Mouse (Mus musculus) layer of hippocampus, postnatal 36 days (tissue): ENCODE measurements around the gene 2310009B15Rik. TPM values are rescaled to one million over a fixed set of nuclear protein-coding genes. Genes with fewer than 3 reads are reported as not detected.

Experiments used
- DNase-seq, 2 experiments: peaks; one replicate each; pipeline ENCODE4 v3.0.0; 2022
- total RNA-seq, 2 experiments: library from RNA; stranded (reverse); gene quantifications; 2 replicates each; pipeline ENCODE4 v1.2.3; 2021

Gene 2310009B15Rik
- total RNA-seq, result 10 to 100 TPM; 22.6 to 22.9 TPM

GRCm38 (mm10) chr1:138856101-138856950 lies at the start of gene 2310009B15Rik:
Gene 2310009B15Rik (minus strand): TSS chr1:138856852.
- peak; percentile 85 to 87 for DNase-seq

- no peak for DNase-seq
Measured at GRCm38 (mm10) chr1:138906256-138906655, 49.6 kb upstream of the 2310009B15Rik start.

DNA sequence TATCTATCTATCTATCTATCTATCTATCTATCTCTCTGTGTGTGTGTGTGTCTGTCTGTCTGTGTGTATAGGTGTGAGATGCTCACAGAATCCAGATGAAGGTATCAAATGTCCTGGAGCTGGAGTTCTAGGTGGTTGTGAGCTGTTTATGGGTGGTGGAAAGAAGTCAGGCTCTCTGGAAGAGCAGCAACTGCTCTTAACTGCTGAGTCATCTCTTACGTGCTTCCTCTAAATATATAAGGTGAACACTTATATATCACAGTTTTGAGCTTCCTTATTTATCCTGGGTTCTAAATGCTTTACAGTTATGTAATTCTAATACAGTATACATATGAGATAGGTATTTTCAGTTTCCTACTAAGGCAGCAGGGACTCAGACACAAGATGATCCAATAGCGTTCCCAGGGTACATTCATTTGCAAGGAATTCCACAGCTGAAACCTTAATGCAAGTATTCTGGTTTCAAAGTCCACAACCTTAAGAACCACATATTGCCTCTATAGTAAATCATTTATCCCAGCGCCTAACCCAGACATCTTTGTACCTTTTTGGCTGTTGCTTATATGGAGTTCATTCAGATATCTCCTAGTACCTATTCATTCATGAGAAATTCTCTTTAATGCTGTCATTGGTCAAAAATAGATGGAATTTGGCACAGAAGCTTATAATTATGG lies 48.6 kb upstream of the 2310009B15Rik start:
- DNase-seq, result no peak

GRCm38 (mm10) chr1:138903894-138904293 lies 47.2 kb upstream of the 2310009B15Rik start:
- DNase-seq, result no peak

DNA sequence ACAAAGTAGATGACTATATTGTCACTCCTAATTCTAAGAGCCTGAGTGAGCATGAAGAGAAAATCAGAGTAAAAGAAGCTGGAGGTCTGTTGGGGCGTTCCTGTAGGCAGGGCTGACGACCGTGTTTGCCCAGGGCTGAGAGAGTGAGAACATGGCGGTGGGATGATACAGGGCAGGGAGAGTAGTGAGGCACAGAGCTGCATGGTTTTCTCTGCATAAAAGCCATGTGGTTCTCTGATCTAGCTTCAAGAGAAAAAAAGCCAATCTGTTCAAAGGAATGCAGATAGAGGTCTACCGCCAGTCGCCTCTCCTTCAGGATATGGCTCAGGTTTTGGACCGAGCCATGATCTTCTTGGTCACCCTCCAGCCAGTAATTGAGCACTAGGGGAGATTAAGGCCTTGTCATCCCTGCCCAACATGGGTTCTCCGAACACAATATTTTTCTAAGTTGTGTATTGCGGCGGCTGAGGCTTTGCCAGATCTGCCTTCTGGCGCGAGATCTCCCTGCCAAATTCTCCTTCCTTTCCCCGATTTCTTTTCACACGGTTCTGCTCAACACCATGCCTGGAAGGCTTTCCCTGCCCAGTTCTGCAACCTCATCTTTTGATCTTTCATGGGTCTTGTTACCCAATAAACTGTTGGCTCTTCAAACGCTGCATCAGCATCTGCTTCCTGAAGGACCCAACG lies 44.9 kb upstream of the 2310009B15Rik start:
- DNase-seq, result peak; percentile 76 to 77

DNA sequence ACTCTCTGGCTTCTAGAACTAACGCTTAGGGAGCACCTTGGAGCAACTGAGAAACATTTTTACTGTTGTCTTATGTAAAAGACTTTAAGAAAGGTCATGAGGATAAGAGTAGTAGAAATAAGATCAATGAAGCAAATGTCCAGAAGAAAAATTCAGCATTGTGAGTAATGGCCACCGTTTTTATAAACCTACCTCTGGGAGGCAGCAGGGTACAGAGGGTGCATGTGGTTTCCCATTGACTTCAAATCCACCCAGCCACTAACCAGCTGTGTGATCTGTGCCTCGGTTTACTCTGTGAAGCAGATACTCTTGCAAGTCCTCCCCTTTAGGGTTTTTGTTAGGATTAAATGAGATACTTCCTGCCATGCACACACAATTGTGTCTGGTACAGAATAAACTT lies 39.4 kb upstream of the 2310009B15Rik start:
- DNase-seq, result no peak

GRCm38 (mm10) chr1:138877470-138878254 lies 21.0 kb upstream of the 2310009B15Rik start:
- DNase-seq, result no peak

DNA sequence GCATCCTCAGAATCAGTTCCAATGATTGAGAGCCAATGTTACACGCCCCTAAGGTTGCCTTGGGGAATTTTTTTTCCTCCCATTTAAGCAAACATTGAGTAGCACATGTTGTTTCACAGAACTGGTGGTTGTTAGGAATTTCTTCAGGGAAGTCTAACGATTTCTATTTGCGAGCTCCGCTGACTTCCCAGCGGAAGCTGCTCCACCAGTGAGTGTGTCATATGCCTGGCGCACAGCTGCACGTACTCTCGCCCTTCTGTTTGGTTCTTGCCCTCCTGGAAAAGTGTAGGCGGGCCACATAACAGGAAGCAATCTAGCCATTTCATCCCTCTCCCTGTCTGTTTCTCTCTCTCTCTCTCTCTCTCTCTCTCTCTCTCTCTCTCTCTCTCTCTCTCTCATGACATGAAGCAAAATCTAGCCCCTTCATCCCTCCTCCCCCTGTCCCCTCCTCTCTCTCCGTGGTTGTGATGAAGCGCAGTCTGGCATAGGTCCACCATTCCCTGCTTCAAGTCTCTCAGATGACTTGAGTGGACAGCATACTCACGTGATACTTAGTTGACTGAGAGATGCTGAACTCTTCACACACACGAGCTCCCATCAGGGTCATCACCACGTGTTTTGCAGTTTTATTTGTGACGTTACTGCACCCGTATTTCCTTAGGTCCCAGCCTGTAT lies 19.9 kb upstream of the 2310009B15Rik start:
- DNase-seq, result peak in 1 of 2 experiments; percentile 19

DNA sequence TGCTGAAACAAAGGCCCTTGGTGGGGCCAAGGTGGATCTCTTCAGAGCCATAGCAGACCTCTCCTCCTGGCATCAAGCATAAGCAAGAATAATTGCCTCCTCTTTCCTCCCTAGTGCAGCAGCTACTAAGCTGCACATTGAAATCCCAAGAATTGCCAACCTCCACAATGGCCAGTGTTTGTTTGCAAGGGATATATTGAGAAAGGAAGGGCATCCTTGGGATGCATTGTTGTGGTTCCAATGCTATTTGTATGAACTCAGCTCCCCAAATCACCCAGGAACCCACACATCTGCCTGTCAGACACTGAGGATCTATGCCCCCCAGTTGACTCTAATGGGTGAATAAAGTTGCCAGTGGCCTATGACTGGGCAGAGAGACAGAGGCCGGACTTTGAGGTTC lies 5.8 kb downstream of the 2310009B15Rik start:
- DNase-seq, result no peak

GRCm38 (mm10) chr1:138850161-138850539 lies 6.5 kb downstream of the 2310009B15Rik start:
- DNase-seq, result no peak

DNA sequence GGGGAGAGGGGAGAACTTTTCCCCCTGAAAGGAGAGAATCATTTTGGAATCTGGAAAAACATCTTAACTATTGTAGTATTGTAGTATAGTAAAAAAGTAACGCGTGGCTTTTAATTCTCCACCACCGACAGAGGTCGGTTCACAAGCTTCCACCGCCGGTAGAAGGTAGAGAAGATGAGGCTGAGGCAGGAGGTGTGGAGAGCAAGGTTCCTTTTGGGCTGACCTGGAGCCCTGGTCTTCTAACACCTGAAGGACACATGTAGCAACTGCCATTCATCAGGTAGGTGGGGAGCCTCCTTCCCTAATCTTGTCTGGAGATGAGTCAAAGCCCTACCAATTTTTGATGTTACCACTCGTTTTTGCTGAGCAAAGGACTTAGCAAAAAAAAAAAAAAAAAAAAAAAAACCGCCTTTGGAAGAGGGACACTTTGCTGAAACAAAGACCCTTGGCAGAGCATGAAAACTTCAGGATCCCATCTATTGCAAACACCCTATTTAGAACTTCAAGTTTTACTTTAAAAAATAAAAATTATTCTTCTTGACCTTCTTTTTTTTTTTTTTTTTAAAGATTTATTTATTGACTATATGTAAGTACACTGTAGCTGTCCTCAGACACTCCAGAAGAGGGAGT lies 7.0 kb downstream of the 2310009B15Rik start:
- no peak for DNase-seq

DNA sequence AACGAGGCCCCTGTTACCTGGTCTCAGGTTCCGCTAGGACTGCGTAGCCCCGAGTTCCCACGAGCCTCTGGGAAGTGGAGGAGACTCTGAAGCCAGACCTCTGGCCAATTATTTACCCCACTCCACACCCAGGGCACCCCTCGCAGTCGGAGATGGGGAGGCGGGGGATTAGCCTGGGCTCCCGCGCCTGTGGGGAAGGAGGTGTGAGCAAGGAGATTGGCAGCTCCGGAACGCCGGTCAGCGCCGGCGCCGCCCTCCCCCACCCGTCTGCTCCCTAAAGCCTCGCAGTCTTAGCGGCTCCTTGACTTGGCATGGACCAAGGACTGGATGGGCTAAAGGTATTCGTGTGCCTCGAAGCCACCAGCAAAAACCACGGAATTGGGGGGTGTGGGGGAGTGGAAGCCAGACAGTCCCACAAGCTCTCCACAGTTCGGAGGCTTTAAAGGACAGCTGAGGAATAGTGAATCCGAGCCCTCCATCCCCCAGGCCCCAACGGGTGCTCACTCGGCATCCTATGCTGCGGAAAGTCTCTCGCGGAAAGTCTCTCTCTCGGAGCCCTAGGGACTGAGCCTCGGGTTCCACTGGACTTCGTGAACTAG lies 8.0 kb downstream of the 2310009B15Rik start, which contains the start of gene Lhx9:
TSS of gene Lhx9 (minus strand) at position 67 of the 599 bp plus-strand sequence.
- DNase-seq, result peak in 1 of 2 experiments; percentile 37

DNA sequence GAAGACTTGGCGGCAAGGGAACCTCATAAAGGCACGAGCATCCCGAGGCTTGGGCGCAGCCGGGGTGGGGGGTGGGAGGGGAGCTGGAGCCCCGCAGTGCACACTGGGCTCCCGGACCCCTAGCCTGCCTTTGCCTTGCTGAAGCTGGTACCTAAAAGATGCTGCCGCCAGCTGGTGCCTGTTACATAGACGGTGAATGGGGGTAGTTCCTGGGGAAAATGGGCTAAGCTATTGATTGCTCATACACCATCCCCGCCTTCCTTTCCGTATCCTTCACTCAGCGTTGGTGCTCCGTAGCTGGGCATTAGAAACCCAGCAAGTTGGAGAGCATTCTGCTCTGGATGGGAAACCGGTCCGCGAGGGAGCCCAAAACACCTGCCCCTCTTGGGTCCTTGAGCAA lies 8.6 kb downstream of the 2310009B15Rik start:
- no peak for DNase-seq

DNA sequence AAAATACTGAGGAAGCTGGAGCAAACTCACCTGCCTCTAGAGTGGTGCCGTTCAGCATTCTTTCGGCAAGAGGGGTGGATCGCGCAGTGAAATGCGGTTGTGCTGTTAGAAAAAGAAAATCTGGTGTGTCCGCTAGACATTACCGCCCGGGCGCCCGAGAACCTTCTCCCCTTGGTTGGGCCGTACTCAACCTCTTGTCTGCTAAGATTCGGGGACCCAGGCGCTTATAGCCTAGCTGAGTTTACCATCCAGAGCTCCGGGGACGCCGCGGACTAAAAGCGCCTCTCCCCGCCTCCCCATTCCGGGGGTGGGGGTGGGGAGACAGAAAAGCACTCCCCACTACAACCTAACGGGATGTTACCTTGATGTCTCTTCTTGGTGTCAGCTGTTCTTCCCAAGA lies 9.5 kb downstream of the 2310009B15Rik start:
- DNase-seq, result no peak

GRCm38 (mm10) chr1:138846581-138846980 lies 10.1 kb downstream of the 2310009B15Rik start:
- DNase-seq, result no peak

DNA sequence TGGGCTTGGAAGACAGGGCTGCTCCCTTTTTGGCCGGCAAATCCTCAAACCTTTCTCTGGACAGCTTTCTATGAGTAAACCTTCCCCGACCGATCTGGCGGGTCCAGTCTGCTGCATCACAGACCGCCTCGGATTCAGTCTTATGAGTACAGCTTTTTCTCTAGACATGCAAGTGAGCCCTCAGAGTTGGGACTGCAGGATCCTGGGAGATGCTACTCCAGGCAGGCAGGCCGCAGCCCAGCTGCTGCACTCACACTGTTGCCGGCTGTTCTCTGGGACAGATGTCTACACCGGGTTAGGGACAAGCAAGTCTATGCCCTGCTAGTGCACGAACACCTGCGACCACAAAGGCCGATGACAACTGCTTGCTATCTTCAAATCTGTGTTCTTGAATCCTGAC lies 10.5 kb downstream of the 2310009B15Rik start:
- DNase-seq, result no peak

DNA sequence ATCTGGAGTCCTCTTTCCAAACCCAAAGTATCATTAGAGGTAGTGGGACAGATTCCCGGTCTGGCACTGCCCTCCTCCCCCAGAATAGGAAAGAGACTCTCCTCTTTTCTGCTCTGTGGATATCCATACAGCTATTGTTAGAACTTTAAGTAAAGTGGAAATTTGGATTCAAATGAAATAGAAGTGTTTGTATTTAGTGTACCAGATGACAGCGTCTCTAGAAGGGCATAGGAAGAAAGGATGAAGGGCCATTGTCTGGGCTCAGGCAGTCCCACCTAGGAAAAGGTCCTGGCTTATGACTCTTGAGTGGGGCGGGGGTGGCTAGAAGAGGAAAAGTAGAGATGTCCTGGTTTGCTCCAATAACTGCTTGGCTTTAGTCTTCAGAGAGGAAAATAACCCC lies 11.2 kb downstream of the 2310009B15Rik start:
- DNase-seq, result no peak

DNA sequence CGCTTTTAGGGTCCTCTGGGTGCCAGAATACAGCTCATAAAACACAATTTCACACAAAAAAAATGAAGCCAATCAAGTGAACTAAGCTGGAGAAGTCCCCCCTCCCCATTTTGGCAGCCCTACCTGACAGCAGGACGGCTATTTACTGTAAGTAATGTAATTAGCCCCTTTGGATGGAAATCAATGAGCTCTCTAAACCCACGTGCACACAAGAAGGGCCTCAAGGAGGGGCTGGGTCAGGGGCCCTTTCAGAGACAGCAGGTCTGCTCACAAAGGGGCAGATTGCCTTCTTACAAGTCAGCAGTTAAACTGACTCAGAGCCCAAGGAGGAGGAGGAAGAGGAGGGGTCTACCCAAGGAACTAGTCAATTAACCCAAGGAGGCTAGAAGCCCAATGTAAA lies 12.5 kb downstream of the 2310009B15Rik start:
- DNase-seq, result no peak

DNA sequence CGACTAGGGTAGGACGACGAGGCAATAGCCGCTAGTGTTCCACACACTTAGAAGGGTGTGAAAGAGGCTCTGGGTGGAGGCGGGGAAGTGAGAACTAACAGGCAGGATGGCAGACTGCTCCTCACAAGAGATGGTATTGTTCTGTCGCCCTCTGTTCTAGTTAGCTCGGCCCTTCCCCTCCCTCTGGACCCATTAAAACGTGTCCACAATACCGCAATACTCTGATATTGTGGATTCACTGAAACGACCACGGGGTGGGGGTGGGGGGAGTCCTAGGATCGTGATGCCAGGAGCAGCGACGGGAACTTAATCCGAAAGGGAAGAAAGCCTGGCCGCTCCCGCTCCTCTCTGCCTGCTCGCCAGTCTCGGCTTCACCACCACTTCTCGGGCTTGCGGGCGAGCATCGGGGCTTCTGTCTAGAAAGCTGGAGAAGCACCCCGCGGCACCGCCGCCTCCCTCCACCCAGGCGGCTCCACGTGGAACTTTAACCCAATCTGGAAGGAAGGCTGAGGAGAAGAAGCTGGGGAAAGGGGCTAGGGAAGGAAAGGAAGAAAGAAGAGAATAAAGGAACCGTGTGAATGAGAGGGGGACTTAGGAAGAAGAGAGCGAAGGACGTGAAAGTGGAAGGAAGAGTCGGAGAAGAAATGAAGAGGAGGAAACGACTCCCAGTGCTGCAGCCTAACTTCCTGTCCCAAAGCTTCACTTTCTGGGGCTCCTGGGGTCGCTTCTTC lies 13.1 kb downstream of the 2310009B15Rik start:
- DNase-seq, result peak in 1 of 2 experiments; percentile 40

DNA sequence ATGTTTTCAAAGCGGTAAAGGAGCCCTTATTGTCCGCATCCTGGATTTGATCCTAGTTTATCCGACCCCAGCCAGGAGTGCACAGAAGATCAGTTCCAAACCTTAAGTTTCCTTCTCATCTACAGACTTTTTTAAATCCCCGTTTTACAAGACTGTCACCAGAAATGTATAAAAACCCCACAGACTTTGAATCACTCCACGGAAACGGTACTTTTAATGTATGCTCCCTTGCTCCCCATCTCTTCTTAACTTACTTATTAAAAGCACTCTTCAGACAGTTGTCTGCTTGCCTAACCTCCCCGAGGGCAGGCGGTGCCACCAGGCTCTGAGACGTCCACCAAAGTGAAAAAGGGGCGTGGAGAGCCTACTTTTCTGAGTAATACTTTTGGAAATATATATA lies 13.9 kb downstream of the 2310009B15Rik start:
- DNase-seq, result no peak
